Mouse (Mus musculus) hindbrain, embryonic 10.5 days (tissue): ENCODE data around the gene Prmt9. TPM values are rescaled to one million over a fixed set of nuclear protein-coding genes. Genes with fewer than 3 reads are reported as not detected.

Source experiments
- DNase-seq: peaks from one replicate; pipeline ENCODE4 v3.0.0-alpha.2; 2017; ENCODE audit warnings: low spot score
- H3K27ac ChIP-seq: fragments of 300-500 bp; sonication (generic); 2 replicates; pipeline ENCODE4 v1.5.1; 2016; ENCODE audit warnings: mild to moderate bottlenecking, moderate library complexity
- H3K27me3 ChIP-seq: fragments of 300-500 bp; sonication (generic); 2 replicates; pipeline ENCODE4 v1.6.1; 2016; ENCODE audit warnings: mild to moderate bottlenecking; ENCODE audit not compliant: poor library complexity, insufficient read depth, severe bottlenecking
- H3K36me3 ChIP-seq: fragments of 300-500 bp; sonication (generic); 2 replicates; pipeline ENCODE4 v1.6.1; 2016; ENCODE audit warnings: mild to moderate bottlenecking, moderate library complexity
- H3K4me1 ChIP-seq: fragments of 300-500 bp; sonication (generic); replicated peaks from 2 replicates; pipeline ENCODE4 v1.6.1; 2016; ENCODE audit warnings: mild to moderate bottlenecking
- H3K4me3 ChIP-seq: fragments of 300-500 bp; sonication (generic); 2 replicates; pipeline ENCODE4 v1.5.1; 2016; ENCODE audit warnings: mild to moderate bottlenecking, moderate library complexity
- H3K9me3 ChIP-seq: fragments of 300-500 bp; sonication (generic); 2 replicates; pipeline ENCODE4 v1.6.1; 2016; ENCODE audit warnings: mild to moderate bottlenecking, moderate library complexity
- WGBS: fragments of 180-500 bp; shearing (Covaris S2); methylation state at CpG from one replicate; pipeline ENCODE4 v1.1.7; 2016; 5-methylcytosine and 5-hydroxymethylcytosine counted together
- polyA plus RNA-seq: library from polyadenylated mRNA; unstranded; fragments of >200 nt; fragmentation: Nextera tagmentation; extraction: Ambion mirVana; gene quantifications from 2 replicates; pipeline ENCODE4 v1.2.1, GENCODE M21; 2016

Gene Prmt9
- polyA plus RNA-seq, 1 experiment from 2014 or later = 19.5 TPM

GRCm38 (mm10) chr8:77517301-77518200, 31.6 kb upstream of the Prmt9 start, which contains the start of gene Arhgap10:
TSS of gene Arhgap10 (minus strand) at chr8:77517953.
- Histone ChIP-seq H3K36me3 (no peaks in the 10 kb centered on the region), H3K4me1 (peaks cover 49% of the 10 kb centered on the region), H3K27me3 (peaks cover 44% of the 10 kb centered on the region), H3K4me3 (peak within 1 kb of the TSS; percentile 77), H3K27ac (peak within 1 kb of the TSS; percentile 89), H3K9me3 (no peaks in the 10 kb centered on the region)
- DNase-seq = peak; percentile 89
- under 1% methylated on average over 79 of the region's 95 CpGs for WGBS

- H3K36me3 ChIP-seq = no peaks in the 10 kb centered on the region
- H3K4me3 ChIP-seq = peak overlapping the region; percentile 77
- peaks cover 40% of the 10 kb centered on the region for H3K4me1 ChIP-seq
- peak overlapping the region; percentile 89 for H3K27ac ChIP-seq
- no peaks in the 10 kb centered on the region for H3K9me3 ChIP-seq
- DNase-seq = no peak
- H3K27me3 ChIP-seq = peaks cover 35% of the 10 kb centered on the region
- 9% methylated on average over 33 of the region's 33 CpGs for WGBS
Measured at GRCm38 (mm10) chr8:77518201-77519115, 30.7 kb upstream of the Prmt9 start.

GRCm38 (mm10) chr8:77520601-77521000, 28.6 kb upstream of the Prmt9 start:
- no peaks in the 10 kb centered on the region for H3K36me3 ChIP-seq
- 88% methylated on average over 4 of the region's 4 CpGs for WGBS

GRCm38 (mm10) chr8:77521028-77521785, 28.0 kb upstream of the Prmt9 start:
- no peak overlapping the region for H3K4me3 ChIP-seq
- peaks cover 22% of the 10 kb centered on the region for H3K4me1 ChIP-seq
- no peaks in the 10 kb centered on the region for H3K36me3 ChIP-seq
- no peak for DNase-seq
- no peaks in the 10 kb centered on the region for H3K9me3 ChIP-seq
- 86% methylated on average over 8 of the region's 8 CpGs for WGBS
- peaks cover 17% of the 10 kb centered on the region for H3K27me3 ChIP-seq
- H3K27ac ChIP-seq = no peak overlapping the region

More at GRCm38 (mm10) chr8:77520601-77521000, 28.6 kb upstream of the Prmt9 start:
- no peaks in the 10 kb centered on the region for H3K9me3 ChIP-seq
- peaks cover 23% of the 10 kb centered on the region for H3K27me3 ChIP-seq
- peaks cover 28% of the 10 kb centered on the region for H3K4me1 ChIP-seq
- no peak for DNase-seq
- H3K27ac ChIP-seq = no peak overlapping the region
- H3K4me3 ChIP-seq = no peak overlapping the region

GRCm38 (mm10) chr8:77522984-77523383, 26.2 kb upstream of the Prmt9 start:
- Histone ChIP-seq H3K4me3 (no peak overlapping the region), H3K4me1 (peaks cover 7% of the 10 kb centered on the region; the same call in 1 of the 2 replicates), H3K9me3 (no peaks in the 10 kb centered on the region), H3K36me3 (no peaks in the 10 kb centered on the region), H3K27ac (no peak overlapping the region), H3K27me3 (peaks cover 10% of the 10 kb centered on the region; the same call in 1 of the 2 replicates)
- WGBS = 90% methylated on average over 8 of the region's 8 CpGs
- DNase-seq = no peak

GRCm38 (mm10) chr8:77524018-77524615, 25.1 kb upstream of the Prmt9 start:
- Histone ChIP-seq H3K27ac (no peak overlapping the region), H3K9me3 (no peaks in the 10 kb centered on the region), H3K36me3 (no peaks in the 10 kb centered on the region), H3K27me3 (peaks cover 4% of the 10 kb centered on the region; the same call in 1 of the 2 replicates), H3K4me3 (no peak overlapping the region), H3K4me1 (no peaks in the 10 kb centered on the region)
- WGBS = 83% methylated on average over 14 of the region's 14 CpGs
- no peak for DNase-seq

- DNase-seq = no peak
- Histone ChIP-seq H3K4me3 (no peak overlapping the region), H3K9me3 (no peaks in the 10 kb centered on the region), H3K36me3 (no peaks in the 10 kb centered on the region), H3K27ac (no peak overlapping the region), H3K27me3 (no peaks in the 10 kb centered on the region), H3K4me1 (no peaks in the 10 kb centered on the region)
- 87% methylated on average over 2 of the region's 2 CpGs for whole genome bisulfite sequencing
Measured at GRCm38 (mm10) chr8:77524906-77525305, 24.3 kb upstream of the Prmt9 start.

- Histone ChIP-seq H3K27me3 (no peaks in the 10 kb centered on the region), H3K9me3 (no peaks in the 10 kb centered on the region), H3K4me1 (no peaks in the 10 kb centered on the region), H3K4me3 (no peak overlapping the region), H3K27ac (no peak overlapping the region), H3K36me3 (no peaks in the 10 kb centered on the region)
- DNase-seq = no peak
- 92% methylated on average over 8 of the region's 8 CpGs for WGBS
Measured at GRCm38 (mm10) chr8:77526130-77526529, 23.1 kb upstream of the Prmt9 start.

GRCm38 (mm10) chr8:77534358-77534992, 14.7 kb upstream of the Prmt9 start:
- no peak for DNase-seq
- no peaks in the 10 kb centered on the region for H3K36me3 ChIP-seq
- no peak overlapping the region for H3K4me3 ChIP-seq
- H3K9me3 ChIP-seq = no peaks in the 10 kb centered on the region
- 64% methylated on average over 8 of the region's 8 CpGs for WGBS
- H3K4me1 ChIP-seq = 0 out of 2 replicates have a peak, but pooled peaks cover 4% of the 10 kb centered on the region
- no peaks in the 10 kb centered on the region for H3K27me3 ChIP-seq
- no peak overlapping the region for H3K27ac ChIP-seq

- WGBS = 88% methylated on average over 5 of the region's 5 CpGs
- no peaks in the 10 kb centered on the region for H3K9me3 ChIP-seq
Measured at GRCm38 (mm10) chr8:77535026-77535595, 14.1 kb upstream of the Prmt9 start.

GRCm38 (mm10) chr8:77536821-77537220, 12.4 kb upstream of the Prmt9 start:
- no peaks in the 10 kb centered on the region for H3K36me3 ChIP-seq
- no peaks in the 10 kb centered on the region for H3K27me3 ChIP-seq
- no peak for DNase-seq
- H3K9me3 ChIP-seq = no peaks in the 10 kb centered on the region
- no peak overlapping the region for H3K27ac ChIP-seq
- 79% methylated on average over 12 of the region's 12 CpGs for WGBS
- H3K4me1 ChIP-seq = 0 out of 2 replicates have a peak, but pooled peaks cover 4% of the 10 kb centered on the region
- no peak overlapping the region for H3K4me3 ChIP-seq

More at GRCm38 (mm10) chr8:77535026-77535595, 14.1 kb upstream of the Prmt9 start:
- Histone ChIP-seq H3K4me3 (no peak overlapping the region), H3K27ac (no peak overlapping the region), H3K36me3 (no peaks in the 10 kb centered on the region), H3K4me1 (0 out of 2 replicates have a peak, but pooled peaks cover 4% of the 10 kb centered on the region), H3K27me3 (no peaks in the 10 kb centered on the region)
- peak; percentile 25 for DNase-seq
